Mouse (Mus musculus): Measurements from ENCODE around the gene Gm42517.

Gene Gm42517

DNA sequence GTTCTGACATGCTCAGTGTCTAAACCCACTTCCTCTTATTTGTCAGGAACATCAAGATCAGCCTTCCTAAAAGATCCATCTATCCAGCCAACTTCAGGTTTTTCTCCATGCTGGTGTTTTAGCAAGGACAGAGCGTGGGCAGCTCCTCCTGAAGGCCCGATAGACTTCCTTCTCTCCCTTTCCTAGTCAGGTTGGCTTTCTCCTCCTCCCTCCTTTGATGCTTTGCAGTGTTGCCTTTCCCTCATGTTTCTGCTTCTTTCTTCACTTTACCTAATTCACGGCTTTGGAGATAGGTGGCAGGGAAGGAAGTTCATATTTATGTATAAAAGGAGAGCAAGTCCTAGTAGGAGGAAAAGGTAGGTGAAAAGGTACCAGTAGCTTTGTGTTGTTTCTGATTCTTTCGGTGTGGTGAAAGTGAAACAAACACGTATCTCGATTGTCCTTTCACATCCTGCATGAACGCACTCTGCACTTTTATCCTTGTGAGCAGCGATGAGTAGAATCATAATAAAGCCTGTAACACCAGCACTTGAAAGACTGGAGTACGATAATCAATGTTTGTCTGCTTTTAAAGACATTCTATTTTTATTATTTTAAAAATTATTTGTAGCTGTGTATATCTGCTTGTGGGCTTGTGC is 18.1 kb downstream of the Gm42517 start:
- DNase-seq (ENCODE audit: low spot score in 2 of 2) = no peak

DNA sequence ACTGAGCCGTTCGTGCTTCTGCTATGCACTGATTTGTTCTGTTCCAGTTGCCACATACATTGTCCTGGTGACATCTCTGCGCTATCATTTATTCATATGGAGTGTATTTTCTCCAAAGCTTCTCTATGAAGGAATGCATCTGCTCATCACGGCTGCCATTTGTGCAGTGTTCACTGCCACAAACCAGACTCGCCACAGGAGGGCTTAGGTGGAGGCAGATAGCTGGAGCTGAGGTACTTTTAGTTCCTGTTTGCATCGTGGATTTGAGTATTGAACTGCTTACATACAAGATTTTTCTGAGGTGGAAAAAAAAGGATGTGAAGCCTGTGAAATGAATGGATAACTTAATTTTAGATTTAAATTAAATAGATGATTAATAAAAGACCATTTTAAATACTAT is 19.9 kb downstream of the Gm42517 start:
- no peak for DNase-seq (ENCODE audit: low spot score in 2 of 2)

DNA sequence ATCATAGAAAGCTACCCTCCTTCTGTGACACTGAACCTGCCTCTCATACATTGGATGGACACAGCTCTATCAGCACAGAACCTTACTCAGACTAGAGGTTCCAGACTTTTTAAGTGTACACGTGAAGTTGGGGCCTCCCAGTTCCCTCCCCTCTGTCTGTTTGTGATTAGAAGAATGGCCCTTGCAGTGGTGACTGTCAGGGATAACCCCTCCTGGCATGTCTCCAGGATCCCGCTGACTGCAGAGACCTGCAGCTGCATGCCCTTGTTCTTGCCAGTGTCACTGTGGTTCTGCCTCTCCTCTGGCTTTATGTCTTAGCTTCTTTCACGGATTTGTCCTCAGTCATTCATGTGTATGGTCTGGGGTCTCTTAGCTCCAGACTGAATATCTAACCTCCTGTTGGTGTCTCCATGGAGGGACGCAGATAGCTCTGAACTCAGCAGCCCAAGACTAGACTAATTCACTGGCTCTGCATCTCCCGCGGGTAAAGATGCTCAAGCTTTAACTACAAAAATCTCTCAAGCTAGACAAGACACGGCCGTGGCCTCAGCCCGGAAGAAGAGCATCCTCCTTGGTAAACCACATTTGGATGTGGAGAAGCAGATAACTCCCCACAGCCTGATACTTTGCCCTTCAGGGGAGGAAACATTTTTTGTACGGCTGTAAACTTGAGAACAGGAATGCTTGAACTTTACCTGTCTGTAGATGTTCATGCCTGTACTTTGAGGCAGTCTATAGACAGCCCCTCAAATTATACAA is 22.2 kb downstream of the Gm42517 start:
- DNase-seq (ENCODE audit: low spot score in 2 of 2) = peak in 1 of 2 experiments; percentile 65

DNA sequence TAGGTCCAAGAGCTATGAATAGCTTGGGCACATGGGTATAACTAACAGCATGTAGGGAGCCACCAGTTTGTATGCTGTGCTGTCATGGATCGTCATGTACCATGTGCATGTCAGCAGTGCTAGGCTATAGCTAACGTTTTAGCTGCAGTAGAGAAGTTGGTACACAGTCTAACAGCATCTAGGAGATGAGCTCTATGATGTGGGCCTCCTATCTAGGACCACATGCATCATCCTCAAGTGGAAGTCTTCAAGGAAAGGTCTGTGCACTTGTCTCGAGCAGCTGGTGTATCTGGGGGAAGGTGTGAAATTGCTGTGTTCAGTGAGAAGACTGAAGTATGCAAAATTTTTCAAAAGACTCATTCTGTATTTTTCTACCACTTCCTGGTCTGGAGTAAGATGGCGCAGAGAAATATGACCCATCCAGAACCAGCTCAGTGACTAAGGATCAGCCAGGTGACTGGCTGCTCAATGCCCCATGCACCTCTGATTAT is 24.0 kb downstream of the Gm42517 start:
- no peak for DNase-seq (ENCODE audit: low spot score in 2 of 2)

DNA sequence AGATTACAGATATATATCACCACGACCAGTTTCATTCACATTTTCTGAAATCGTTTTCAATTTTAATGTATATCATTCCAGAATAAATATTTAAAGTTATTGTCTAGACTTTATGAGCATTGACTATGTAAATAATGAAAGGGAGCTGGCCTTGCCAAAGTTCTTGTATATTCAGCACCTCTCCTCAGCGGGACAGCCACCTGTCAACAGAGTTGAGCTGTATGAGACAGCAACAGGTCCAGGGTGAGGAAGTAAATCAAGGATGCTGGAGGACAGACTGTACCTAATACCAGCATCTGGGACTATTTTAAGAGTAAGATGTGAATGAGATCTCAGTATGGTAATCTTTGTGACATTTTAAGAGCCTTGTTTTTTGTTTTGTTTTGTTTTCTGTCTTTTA is 29.7 kb downstream of the Gm42517 start:
- no peak for DNase-seq (ENCODE audit: low spot score in 2 of 2)

DNA sequence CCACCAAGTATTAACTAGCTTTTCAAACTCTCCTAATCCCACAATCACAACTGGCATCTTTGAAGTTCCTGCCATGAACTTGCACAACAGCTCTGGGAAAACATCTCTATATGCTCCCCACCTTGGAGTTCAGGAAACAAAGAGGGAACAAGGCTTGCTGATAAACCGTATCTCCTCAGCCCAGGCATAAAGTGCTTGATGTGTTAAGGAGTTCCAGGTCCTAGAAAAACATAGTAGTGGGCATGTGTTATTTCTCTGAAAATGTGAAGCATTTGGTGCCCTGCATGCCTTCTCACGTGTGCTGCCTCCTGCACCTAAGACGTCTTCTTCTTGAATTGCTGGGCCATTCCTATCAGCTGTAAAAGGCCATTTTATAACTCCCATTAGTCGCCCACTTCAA is 30.3 kb downstream of the Gm42517 start:
- DNase-seq (ENCODE audit: low spot score in 2 of 2) = no peak

DNA sequence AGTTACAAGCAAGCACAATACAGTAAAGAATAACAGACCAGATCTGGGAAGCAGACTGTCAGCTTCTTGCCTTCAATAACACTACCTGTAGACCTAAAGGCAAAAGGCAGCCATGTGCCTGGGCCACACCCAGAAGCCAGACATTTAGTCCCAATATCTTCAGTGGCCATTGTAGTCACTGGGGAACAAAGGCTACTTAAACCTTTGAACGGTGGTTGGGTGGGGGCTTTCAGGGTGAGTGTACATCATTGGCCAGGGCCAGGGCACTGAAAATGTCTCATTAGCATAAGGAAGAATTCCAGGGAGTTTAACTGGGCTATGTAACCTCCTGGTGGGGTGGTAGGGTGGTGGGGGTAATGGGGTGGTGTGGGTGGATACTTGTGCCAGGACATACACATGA is 36.7 kb downstream of the Gm42517 start:
- DNase-seq (ENCODE audit: low spot score in 2 of 2) = no peak

All from spleen, postnatal 10 days (tissue).